Mouse (Mus musculus) lung, embryonic 14.5 days (tissue): ENCODE measurements around the gene Pkn2. TPM values are rescaled to one million over a fixed set of nuclear protein-coding genes. Genes with fewer than 3 reads are reported as not detected.

Experiments
- ATAC-seq: fragments of 200-750 bp; cut with Nextera tagmentation; 2 replicates; pipeline ENCODE4 v1.8.0; 2017; ENCODE audit warnings: mild to moderate bottlenecking, moderate TSS enrichment, moderate library complexity; ENCODE audit not compliant: insufficient read depth
- DNase-seq: peaks from one replicate; pipeline ENCODE4 v3.0.0-alpha.2; 2015
- H3K27ac ChIP-seq: fragments of 300-500 bp; sonication (generic); 2 replicates; pipeline ENCODE4 v1.5.1; 2014; ENCODE audit warnings: low read depth, mild to moderate bottlenecking, moderate library complexity
- H3K27me3 ChIP-seq: fragments of 300-500 bp; sonication (generic); 2 replicates; pipeline ENCODE4 v1.6.1; 2014; ENCODE audit warnings: low read length, control low read depth; ENCODE audit not compliant: insufficient read depth
- H3K36me3 ChIP-seq: fragments of 300-500 bp; sonication (generic); 2 replicates; pipeline ENCODE4 v1.6.1; 2014; ENCODE audit warnings: control low read depth; ENCODE audit not compliant: insufficient read depth
- H3K4me1 ChIP-seq: fragments of 300-500 bp; sonication (generic); 2 replicates; pipeline ENCODE4 v1.6.1; 2014; ENCODE audit warnings: antibody characterized with exemption, control low read depth; ENCODE audit not compliant: insufficient read depth
- H3K4me2 ChIP-seq: fragments of 300-500 bp; sonication (generic); 2 replicates; pipeline ENCODE4 v1.6.1; 2014; ENCODE audit warnings: mild to moderate bottlenecking
- H3K4me3 ChIP-seq: fragments of 300-500 bp; sonication (generic); 2 replicates; pipeline ENCODE4 v1.5.1; 2014; ENCODE audit warnings: low read depth, low read length
- H3K9ac ChIP-seq: fragments of 300-500 bp; sonication (generic); 2 replicates; pipeline ENCODE4 v1.6.1; 2014
- H3K9me3 ChIP-seq: fragments of 300-500 bp; sonication (generic); 2 replicates; pipeline ENCODE4 v1.6.1; 2016; ENCODE audit warnings: low read depth, low read length, control low read depth
- CTCF ChIP-seq: IDR thresholded peaks from 2 replicates; pipeline ENCODE4 v1.5.1; 2016; ENCODE audit warnings: antibody characterized with exemption, low read depth
- WGBS: fragments of 180-500 bp; shearing (Covaris S2); extraction: QIAGEN DNeasy Blood & Tissue Kit; methylation state at CpG from one replicate; pipeline ENCODE4 v1.1.7; 2014; 5-methylcytosine and 5-hydroxymethylcytosine counted together
- polyA plus RNA-seq: library from polyadenylated mRNA; unstranded; fragments of >200 nt; fragmentation: Nextera tagmentation; extraction: Ambion mirVana; gene quantifications from 2 replicates; pipeline ENCODE4 v1.2.1, GENCODE M21; 2014

Pkn2 gene
- polyA plus RNA-seq, 1 experiment from 2014 or later: 56.8 TPM

DNA sequence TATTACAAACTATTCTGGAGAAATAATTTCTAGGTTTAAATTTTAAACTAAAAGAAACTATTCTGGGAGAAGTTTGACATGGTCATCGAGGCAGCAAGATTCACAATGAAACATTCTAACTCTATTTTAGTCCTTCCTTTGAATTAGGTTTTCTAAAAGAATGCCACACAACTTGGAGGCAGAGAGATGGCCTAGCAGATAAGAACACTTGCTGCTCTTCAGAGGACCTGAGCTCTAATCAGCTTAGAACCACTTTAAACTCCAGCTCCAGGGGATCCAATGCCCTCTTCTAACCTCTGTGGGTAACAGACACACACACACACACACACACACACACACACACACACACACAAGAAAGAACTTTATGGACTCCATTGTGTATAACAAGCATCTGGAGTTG, 31.5 kb upstream of the Pkn2 start:
- WGBS: 71% methylated on average over 1 of the region's 1 CpGs
- TF ChIP-seq CTCF: no peak
- H3K27me3 ChIP-seq: no peaks in the 10 kb centered on the region
- no peak overlapping the region for H3K9ac ChIP-seq
- H3K27ac ChIP-seq: no peak overlapping the region
- H3K36me3 ChIP-seq: no peaks in the 10 kb centered on the region
- H3K4me3 ChIP-seq: no peak overlapping the region
- no peak overlapping the region for H3K4me2 ChIP-seq
- H3K9me3 ChIP-seq: no peaks in the 10 kb centered on the region
- ATAC-seq (no peak), DNase-seq (no peak)
- H3K4me1 ChIP-seq: no peaks in the 10 kb centered on the region

DNA sequence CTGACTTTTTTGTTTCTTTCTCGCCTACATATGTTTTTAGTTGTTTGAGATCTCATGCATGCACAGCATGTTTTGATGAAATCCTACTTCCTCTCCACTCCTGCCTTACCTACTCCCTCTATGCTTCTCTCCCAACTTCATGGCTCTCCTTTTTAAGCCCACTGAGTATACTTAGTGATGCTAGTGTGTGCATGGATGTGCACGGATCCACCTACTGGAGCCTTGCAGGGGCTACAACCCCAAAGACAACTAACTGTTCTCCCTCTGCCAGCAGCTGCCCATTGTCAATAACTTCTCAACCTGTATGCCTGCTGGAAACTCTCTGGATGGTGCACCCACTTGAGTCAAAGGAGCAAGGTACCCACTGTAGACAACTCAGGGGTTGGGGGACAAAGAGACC, 17.9 kb upstream of the Pkn2 start:
- ATAC-seq (no peak), DNase-seq (no peak)
- Histone ChIP-seq H3K4me1 (no peaks in the 10 kb centered on the region), H3K36me3 (no peaks in the 10 kb centered on the region), H3K27ac (no peak overlapping the region), H3K4me3 (no peak overlapping the region), H3K9me3 (no peaks in the 10 kb centered on the region), H3K27me3 (no peaks in the 10 kb centered on the region), H3K9ac (no peak overlapping the region), H3K4me2 (no peak overlapping the region)
- WGBS: 84% methylated on average over 2 of the region's 2 CpGs
- TF ChIP-seq CTCF: no peak

DNA sequence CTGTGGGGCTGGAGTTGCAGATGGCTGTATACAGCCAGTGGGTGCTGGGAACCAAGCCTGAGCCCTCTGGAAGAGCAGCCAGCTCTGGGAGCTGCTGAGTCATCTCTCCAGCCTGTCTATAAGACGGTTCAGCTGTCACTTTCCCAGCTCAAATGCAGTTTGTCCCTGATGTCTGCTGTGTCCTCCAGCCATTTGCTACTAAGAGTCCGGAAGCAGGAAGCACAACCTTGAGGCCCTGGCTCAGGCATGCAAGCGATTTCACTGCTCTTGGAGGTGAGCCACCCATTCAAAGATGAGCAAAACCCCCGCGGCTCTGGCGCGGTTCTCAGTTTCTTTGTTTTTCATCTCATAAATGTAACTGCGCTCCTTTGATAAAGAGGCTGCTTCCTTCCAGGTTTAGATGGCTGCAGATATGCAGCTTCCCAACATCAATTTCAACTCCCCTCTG, 17.2 kb upstream of the Pkn2 start:
- 80% methylated on average over 8 of the region's 8 CpGs for WGBS
- Histone ChIP-seq H3K9me3 (no peaks in the 10 kb centered on the region), H3K4me3 (no peak overlapping the region), H3K27me3 (no peaks in the 10 kb centered on the region), H3K27ac (no peak overlapping the region), H3K4me1 (no peaks in the 10 kb centered on the region), H3K9ac (no peak overlapping the region), H3K4me2 (no peak overlapping the region), H3K36me3 (no peaks in the 10 kb centered on the region)
- no peak for DNase-seq
- no peak for ATAC-seq
- no peak for TF ChIP-seq CTCF

DNA sequence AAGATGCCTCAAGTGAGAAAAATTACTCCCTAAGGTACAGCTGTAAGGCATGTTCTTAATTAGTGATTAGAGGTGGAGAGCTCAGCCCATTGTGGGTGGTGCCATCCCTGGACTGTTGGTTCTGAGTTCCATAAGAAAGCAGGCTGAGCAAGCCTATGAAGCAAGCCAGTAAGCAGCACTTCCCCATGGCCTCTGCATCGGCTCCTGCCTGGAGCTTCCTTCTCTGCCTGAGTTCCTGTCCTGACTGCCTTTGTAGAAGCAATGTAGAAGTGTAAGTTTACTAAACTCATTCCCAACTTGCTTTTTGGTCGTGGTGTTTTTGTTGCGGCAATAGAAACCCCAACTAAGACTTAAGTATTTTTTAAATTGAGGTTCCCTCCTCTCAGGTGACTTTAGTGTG, 8.6 kb upstream of the Pkn2 start:
- Histone ChIP-seq H3K9me3 (no peaks in the 10 kb centered on the region), H3K27ac (no peak overlapping the region), H3K36me3 (no peaks in the 10 kb centered on the region), H3K4me2 (no peak overlapping the region), H3K4me3 (no peak overlapping the region), H3K9ac (no peak overlapping the region), H3K27me3 (no peaks in the 10 kb centered on the region), H3K4me1 (no peaks in the 10 kb centered on the region)
- ATAC-seq (no peak), DNase-seq (no peak)
- WGBS: 81% methylated on average over 3 of the region's 3 CpGs
- no peak for TF ChIP-seq CTCF

DNA sequence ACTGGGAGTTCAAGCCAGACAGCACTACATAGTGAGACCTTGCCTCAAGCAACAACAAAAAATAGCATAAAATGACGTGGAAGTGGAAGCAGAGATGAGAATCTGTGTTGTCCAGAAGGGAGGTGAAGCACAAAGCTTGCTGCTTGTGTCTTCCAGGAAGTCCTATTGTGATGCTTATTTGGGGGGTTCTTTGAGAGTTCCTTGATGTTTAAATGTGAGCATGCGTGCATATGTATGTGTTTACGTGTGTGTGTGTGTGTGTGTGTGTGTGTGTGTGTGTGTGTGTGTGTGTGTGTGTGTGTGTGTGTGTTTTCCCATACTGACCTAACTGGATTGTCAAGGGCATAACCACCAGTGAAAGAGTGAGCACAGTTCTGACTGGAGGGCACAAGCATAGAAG, 5.2 kb upstream of the Pkn2 start:
- WGBS: 79% methylated on average over 3 of the region's 3 CpGs
- Histone ChIP-seq H3K9me3 (no peaks in the 10 kb centered on the region), H3K27me3 (no peaks in the 10 kb centered on the region), H3K4me2 (no peak overlapping the region), H3K9ac (no peak overlapping the region), H3K4me1 (no peaks in the 10 kb centered on the region), H3K27ac (no peak overlapping the region), H3K36me3 (no peaks in the 10 kb centered on the region), H3K4me3 (no peak overlapping the region)
- TF ChIP-seq CTCF: no peak
- ATAC-seq: no peak
- DNase-seq: no peak

DNA sequence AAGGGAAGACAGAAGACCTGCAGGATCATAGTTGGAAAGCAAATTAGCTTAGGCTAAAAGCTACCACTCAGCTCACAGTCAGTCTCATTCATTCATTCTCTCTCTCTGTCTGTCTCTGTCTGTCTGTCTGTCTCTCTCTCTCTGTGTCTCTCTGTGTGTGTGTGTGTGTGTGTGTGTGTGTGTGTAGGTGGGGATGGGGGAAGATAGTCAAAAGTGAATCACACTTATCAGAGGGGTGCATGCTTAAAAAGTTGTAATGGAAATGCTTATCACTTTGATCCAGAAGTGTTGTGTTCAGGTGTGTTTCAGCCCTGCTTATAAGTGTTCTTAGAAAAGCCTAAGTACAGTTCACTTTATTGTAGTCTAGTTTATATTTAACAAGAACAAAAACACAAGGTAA, 2.8 kb upstream of the Pkn2 start:
- Histone ChIP-seq H3K27ac (no peak overlapping the region), H3K36me3 (no peaks in the 10 kb centered on the region), H3K4me1 (no peaks in the 10 kb centered on the region), H3K4me3 (no peak overlapping the region), H3K4me2 (no peak overlapping the region), H3K27me3 (no peaks in the 10 kb centered on the region), H3K9me3 (no peaks in the 10 kb centered on the region), H3K9ac (no peak overlapping the region)
- ATAC-seq (no peak), DNase-seq (no peak)
- no peak for TF ChIP-seq CTCF

DNA sequence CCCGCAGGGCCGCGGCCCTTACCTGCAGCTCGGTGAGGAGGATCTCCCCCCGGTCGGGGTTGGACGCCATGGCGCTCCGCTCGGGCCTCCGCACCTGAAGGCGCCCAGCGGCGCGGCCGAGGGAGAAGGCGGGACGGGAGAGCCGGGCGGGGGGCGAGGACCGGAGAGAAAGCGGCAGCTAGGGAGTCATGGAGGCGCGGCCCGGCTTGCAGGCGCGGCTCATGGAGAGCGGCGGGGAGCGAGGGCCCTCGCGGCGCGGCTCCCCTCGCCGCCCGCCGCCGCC, 274 bp downstream of the Pkn2 start:
- Histone ChIP-seq H3K9me3 (no peaks in the 10 kb centered on the region), H3K9ac (peak overlapping the region; percentile 95), H3K27me3 (no peaks in the 10 kb centered on the region), H3K36me3 (no peaks in the 10 kb centered on the region), H3K4me3 (peak overlapping the region; percentile 95), H3K4me1 (no peaks in the 10 kb centered on the region), H3K27ac (peak overlapping the region; percentile 95), H3K4me2 (peak overlapping the region; percentile 61)
- WGBS: under 1% methylated on average over 39 of the region's 40 CpGs
- no peak for TF ChIP-seq CTCF
- ATAC-seq (no peak), DNase-seq (no peak)
